20 mouse cellular contexts compared by ENCODE assay signal in genomic region chr5:15508460-15509451, GRCm38 (mm10). TPM values are rescaled to one million over a fixed set of nuclear protein-coding genes. Genes with fewer than 3 reads are reported as not detected.
A peak's percentile ranks its signal among the peaks of the same experiment; 100 is the strongest.
DNase-seq lines count a peak whose midpoint lies in the region; ATAC-seq and TF ChIP-seq lines count a peak whose summit lies in the region.
"Not testable (repeated sequence)": the region's sequence is repeated elsewhere in the genome, so short reads cannot be mapped to it uniquely, and the experiment has no call there.
"Had no signal": no experiment of that assay in that cellular context is flagged by ENCODE, and none has a peak within 500 bp of the region (broad histone marks: within the 10 kb centered on the region; RNA-seq: fewer than 3 reads in every experiment).

No protein-coding gene starts in this region.

- H3K9ac ChIP-seq in heart, adult 2 months (ENCODE audit: low read depth, low read length); kidney, embryonic 16.5 days (replicated peaks; ENCODE audit: low read length); limb, embryonic 14.5 days (ENCODE audit: low read depth, low read length, severe bottlenecking); lung, postnatal 0 days (replicated peaks; ENCODE audit: low read depth); stomach, postnatal 0 days (ENCODE audit: low read length): not testable (repeated sequence)

- WGBS in heart, adult 2 months = 56% methylated on average over 6 of the region's 6 CpGs
- WGBS in kidney, embryonic 16.5 days = 68% methylated on average over 6 of the region's 6 CpGs
- WGBS in limb, embryonic 14.5 days = 59% methylated on average over 6 of the region's 6 CpGs
- 64% methylated on average over 6 of the region's 6 CpGs for WGBS in lung, postnatal 0 days
- 65% methylated on average over 6 of the region's 6 CpGs for WGBS in stomach, postnatal 0 days

- not testable (repeated sequence) for TF ChIP-seq EP300 in heart, adult 2 months (IDR thresholded peaks at IDR 0.05; ENCODE audit: insufficient read depth, low read depth, low read length); lung, postnatal 0 days (IDR thresholded peaks at IDR 0.05); stomach, postnatal 0 days (optimal IDR thresholded peaks at IDR 0.05)

- H3K36me3 ChIP-seq in heart, adult 2 months (ENCODE audit: control insufficient read depth, insufficient read depth, low read length); kidney, embryonic 16.5 days (ENCODE audit: insufficient read depth, low read length); limb, embryonic 14.5 days (ENCODE audit: control insufficient read depth, insufficient read depth, low read length); lung, postnatal 0 days (ENCODE audit: insufficient read depth, low read length); stomach, postnatal 0 days (ENCODE audit: control insufficient read depth, insufficient read depth, low read length): not testable (repeated sequence)

- not testable (repeated sequence) for H3K4me1 ChIP-seq in heart, adult 2 months (ENCODE audit: control insufficient read depth, insufficient read depth, low read length); kidney, embryonic 16.5 days (ENCODE audit: insufficient read depth, low read length); limb, embryonic 14.5 days (ENCODE audit: control insufficient read depth, insufficient read depth, low read length); lung, postnatal 0 days (ENCODE audit: insufficient read depth, low read depth, low read length); stomach, postnatal 0 days (replicated peaks; ENCODE audit: control insufficient read depth, insufficient read depth)

- H3K27ac ChIP-seq in heart, adult 2 months; kidney, embryonic 16.5 days (ENCODE audit: low read length); limb, embryonic 14.5 days (replicated peaks; ENCODE audit: low read depth, low read length); lung, postnatal 0 days (ENCODE audit: low read length); stomach, postnatal 0 days (replicated peaks): not testable (repeated sequence)

- intact Hi-C loops in heart, adult 2 months (cut with DNase I) = not testable (repeated sequence)

- peak; percentile 44 for DNase-seq in NIH3T3 (ENCODE audit: low read depth)
- DNase-seq in cerebellum, postnatal 10 days = peak; percentile 12 to 16
- DNase-seq in heart, adult 2 months; lung, postnatal 0 days (ENCODE audit: low spot score); stomach, postnatal 0 days (ENCODE audit: low spot score): not testable (repeated sequence)
- peak; percentile 16 for DNase-seq in limb, embryonic 14.5 days (ENCODE audit: low spot score)

- H3K79me2 ChIP-seq in heart, adult 2 months (replicated peaks; ENCODE audit: control insufficient read depth, insufficient read depth, low read length) = not testable (repeated sequence)

- peak; percentile 59; the same call in 1 of the 2 replicates for ATAC-seq in kidney, embryonic 16.5 days (ENCODE audit: low FRiP score, low TSS enrichment)
- 0 out of 2 replicates have a peak, but pooled peaks have one; percentile 50 for ATAC-seq in limb, embryonic 14.5 days (ENCODE audit: low FRiP score, low read depth)
- not testable (repeated sequence) for ATAC-seq in lung, postnatal 0 days
- 0 out of 2 replicates have a peak, but pooled peaks have one; percentile 40 for ATAC-seq in stomach, postnatal 0 days (ENCODE audit: low FRiP score, low TSS enrichment)

- TF ChIP-seq CTCF in heart, adult 2 months (IDR thresholded peaks at IDR 0.05) = peak; percentile 33
- peak; percentile 28; the same call in 1 of the 2 replicates for TF ChIP-seq CTCF in lung, postnatal 0 days (IDR thresholded peaks at IDR 0.05)
- TF ChIP-seq CTCF in stomach, postnatal 0 days (IDR thresholded peaks at IDR 0.05; ENCODE audit: low read depth) = peak; percentile 50

- TF ChIP-seq POLR2A in heart, adult 2 months (IDR thresholded peaks at IDR 0.05; ENCODE audit: insufficient read depth, low read depth, low read length); limb, embryonic 14.5 days (IDR thresholded peaks at IDR 0.05; ENCODE audit: borderline replicate concordance, extremely low read depth, insufficient read depth, insufficient read length): not testable (repeated sequence)

- H3K9me3 ChIP-seq in kidney, embryonic 16.5 days (ENCODE audit: low read length) = peaks cover 20% of the 10 kb centered on the region
- H3K9me3 ChIP-seq in limb, embryonic 14.5 days (ENCODE audit: control insufficient read depth, low read length) = peaks cover 16% of the 10 kb centered on the region
- not testable (repeated sequence) for H3K9me3 ChIP-seq in lung, postnatal 0 days (ENCODE audit: low read length); stomach, postnatal 0 days (ENCODE audit: control insufficient read depth, low read length)

- not testable (repeated sequence) for H3K4me2 ChIP-seq in kidney, embryonic 16.5 days (replicated peaks; ENCODE audit: low read depth, low read length); limb, embryonic 14.5 days (replicated peaks; ENCODE audit: low read depth, low read length, severe bottlenecking); lung, postnatal 0 days (replicated peaks; ENCODE audit: low read depth, low read length); stomach, postnatal 0 days (replicated peaks; ENCODE audit: low read depth)

- H3K27me3 ChIP-seq in heart, adult 2 months (ENCODE audit: control insufficient read depth, insufficient read depth, low read length); kidney, embryonic 16.5 days (ENCODE audit: insufficient read depth, low read length); limb, embryonic 14.5 days (ENCODE audit: control insufficient read depth, insufficient read depth, low read length); lung, postnatal 0 days (replicated peaks; ENCODE audit: insufficient read depth, low read length); stomach, postnatal 0 days (ENCODE audit: control insufficient read depth, insufficient read depth, low read length): not testable (repeated sequence)

- H3K4me3 ChIP-seq in heart, adult 2 months; kidney, embryonic 16.5 days (ENCODE audit: low read length); limb, embryonic 14.5 days (replicated peaks; ENCODE audit: low read length); lung, postnatal 0 days (ENCODE audit: low read depth, low read length); stomach, postnatal 0 days (ENCODE audit: low read depth, low read length): not testable (repeated sequence)

RNA-seq across cellular contexts. Expression of gene Gm21190, which starts 20.3 kb away (rescaled TPM):
- not detected for total RNA-seq in heart, adult 2 months (2021)
- polyA plus RNA-seq in heart, adult 2 months (2012; rRNA removed) = not detected in 2 replicates
- polyA plus RNA-seq in kidney, embryonic 16.5 days (2015; fragmentation: Nextera tagmentation; extraction: Ambion mirVana) = not detected in 2 replicates
- polyA plus RNA-seq in limb, embryonic 14.5 days (2012; rRNA removed) = not detected in 2 replicates
- not detected in 2 replicates for polyA plus RNA-seq in limb, embryonic 14.5 days (2014; fragmentation: Nextera tagmentation; extraction: Ambion mirVana)
- not detected in 2 replicates for polyA plus RNA-seq in lung, postnatal 0 days (2015; fragmentation: Nextera tagmentation; extraction: Ambion mirVana)
- not detected in 2 replicates for polyA plus RNA-seq in stomach, postnatal 0 days (2015; fragmentation: Nextera tagmentation; extraction: Ambion mirVana)
- total RNA-seq: hematopoietic stem cell, adult 5-6 weeks; left cerebral cortex, adult 8-10 months; megakaryocyte progenitor cell, adult 5-6 weeks had no signal
- polyA plus RNA-seq: embryonic facial prominence, embryonic 10.5 days; erythroblast, embryonic 14.5 days; forebrain, embryonic 15.5 days; gonadal fat pad, adult 2 months; heart, embryonic 13.5 days; limb, embryonic 11.5 days; lung, adult 2 months; midbrain, embryonic 15.5 days; small intestine, adult 2 months; urinary bladder, adult 2 months had no signal

RNA-seq across cellular contexts. Expression of gene Gm21149, which starts 32.4 kb away (rescaled TPM):
- not detected for total RNA-seq in heart, adult 2 months (2021)
- not detected in 2 replicates for polyA plus RNA-seq in heart, adult 2 months (2012; rRNA removed)
- not detected in 2 replicates for polyA plus RNA-seq in kidney, embryonic 16.5 days (2015; fragmentation: Nextera tagmentation; extraction: Ambion mirVana)
- not detected in 2 replicates for polyA plus RNA-seq in limb, embryonic 14.5 days (2012; rRNA removed)
- not detected in 2 replicates for polyA plus RNA-seq in limb, embryonic 14.5 days (2014; fragmentation: Nextera tagmentation; extraction: Ambion mirVana)
- polyA plus RNA-seq in lung, postnatal 0 days (2015; fragmentation: Nextera tagmentation; extraction: Ambion mirVana) = 0.14 TPM in 1 of 2 replicates, not detected in the other
- polyA plus RNA-seq in stomach, postnatal 0 days (2015; fragmentation: Nextera tagmentation; extraction: Ambion mirVana) = 0.29 TPM in 1 of 2 replicates, not detected in the other
- total RNA-seq: hematopoietic stem cell, adult 5-6 weeks; left cerebral cortex, adult 8-10 months; megakaryocyte progenitor cell, adult 5-6 weeks had no signal
- polyA plus RNA-seq: embryonic facial prominence, embryonic 10.5 days; erythroblast, embryonic 14.5 days; forebrain, embryonic 15.5 days; gonadal fat pad, adult 2 months; limb, embryonic 11.5 days; midbrain, embryonic 15.5 days; small intestine, adult 2 months had no signal
